Mouse (Mus musculus) effector memory CD4-positive, alpha-beta T cell, adult 7 months (primary cell): Measurements from ENCODE around the gene Crot. TPM values are rescaled to one million over a fixed set of nuclear protein-coding genes. Genes with fewer than 3 reads are reported as not detected.

Source experiments
- polyA plus RNA-seq: library from polyadenylated mRNA; unstranded; fragments of 100-300 nt; shearing (Covaris generic); gene quantifications from one replicate; pipeline ENCODE4 v1.2.1, GENCODE M21; 2017

Crot gene
- 82.4 TPM for polyA plus RNA-seq

DNA sequence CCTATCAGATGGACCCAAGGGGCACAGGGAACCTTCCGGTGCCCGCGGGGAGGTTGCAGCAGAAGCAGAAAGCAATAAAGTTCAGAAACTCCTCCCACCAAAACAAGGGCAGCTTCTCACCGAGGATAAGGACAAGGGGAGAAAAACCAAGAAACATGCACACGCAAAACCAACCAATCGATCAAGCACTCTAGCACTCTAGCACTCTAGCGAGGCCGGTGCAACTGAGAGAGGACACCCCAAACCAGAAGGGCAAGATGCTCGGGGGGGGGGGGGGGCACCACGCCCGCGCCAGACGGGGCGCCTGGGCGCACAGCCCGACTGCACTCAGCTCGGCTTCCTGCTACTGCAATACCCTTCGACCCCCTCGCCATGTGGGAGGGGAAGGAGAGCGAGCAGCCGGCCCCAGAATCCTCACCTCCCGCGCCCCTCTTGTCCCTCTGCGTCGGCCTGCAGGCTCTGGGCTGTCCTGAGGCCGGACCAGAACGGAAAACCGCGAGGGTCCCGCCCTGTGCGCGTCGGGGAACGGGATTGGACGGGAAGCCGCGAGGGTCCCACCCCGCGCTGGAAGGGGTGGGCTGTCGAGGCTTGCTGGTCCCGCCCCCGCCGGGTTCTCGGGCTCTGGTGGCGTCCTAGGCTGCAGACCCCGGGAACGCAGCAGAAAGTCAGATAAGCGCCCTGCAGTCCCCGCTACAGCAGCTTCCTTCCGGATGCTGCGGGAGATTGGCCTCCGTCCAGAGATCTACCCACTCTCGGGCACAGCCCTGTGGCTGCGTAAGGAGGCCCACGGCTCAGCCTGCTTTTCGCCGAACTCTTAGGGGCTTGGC, at the start of gene Crot:
TSS of gene Crot (minus strand) at position 639 of the 827 bp plus-strand sequence.

Other genes starting within 250 kb of the Crot start
- 75.0 TPM for gene Abcb1b, start 199.2 kb downstream of the Crot start, polyA plus RNA-seq
- not detected for gene Abcb4, start 103.6 kb downstream of the Crot start, polyA plus RNA-seq
- 181 TPM for gene Tmem243, start 103.3 kb upstream of the Crot start, polyA plus RNA-seq
- gene Dmtf1, start 164.5 kb upstream of the Crot start, polyA plus RNA-seq = 71.2 TPM